Mouse (Mus musculus) myocyte (in vitro differentiated cells): ENCODE results near the gene Meaf6. TPM values are rescaled to one million over a fixed set of nuclear protein-coding genes. Genes with fewer than 3 reads are reported as not detected.

Source experiments
- H3K27me3 ChIP-seq: one replicate; pipeline ENCODE4 v1.6.1; 2011; ENCODE audit not compliant: control insufficient read depth, insufficient read depth, insufficient read length
- H3K36me3 ChIP-seq: one replicate; pipeline ENCODE4 v1.6.1; 2011; ENCODE audit not compliant: control insufficient read depth, insufficient read depth
- H3K4me2 ChIP-seq: one replicate; pipeline ENCODE4 v1.6.1; 2011; ENCODE audit warnings: low read depth, control low read depth
- H3K4me3 ChIP-seq: one replicate; pipeline ENCODE4 v1.5.1; 2011; ENCODE audit warnings: mild to moderate bottlenecking, control low read depth, moderate library complexity
- H3K79me2 ChIP-seq: one replicate; pipeline ENCODE4 v1.6.1; 2011; ENCODE audit not compliant: control insufficient read depth, insufficient read depth
- H3ac ChIP-seq: one replicate; pipeline ENCODE4 v1.6.1; 2011; ENCODE audit not compliant: control insufficient read depth, insufficient read length
- CEBPB ChIP-seq: IDR thresholded peaks from 2 replicates; pipeline ENCODE4 v1.6.1; 2011; ENCODE audit warnings: mild to moderate bottlenecking, moderate library complexity; ENCODE audit not compliant: poor library complexity, insufficient read depth, severe bottlenecking
- E2F4 ChIP-seq: IDR thresholded peaks from one replicate; pipeline ENCODE4 v1.6.1; 2011; ENCODE audit warnings: mild to moderate bottlenecking, control low read depth, moderate library complexity; ENCODE audit not compliant: insufficient read depth
- MAX ChIP-seq: IDR thresholded peaks from one replicate; pipeline ENCODE4 v1.6.1; 2011; ENCODE audit warnings: low read depth, mild to moderate bottlenecking, control low read depth
- MYOD1 ChIP-seq, 3 experiments: IDR thresholded peaks; one replicate each; pipeline ENCODE4 v1.6.1; 2011; ENCODE audit warnings: control low read depth in 2 of 3, low read depth in 2 of 3, mild to moderate bottlenecking in 2 of 3, moderate library complexity in 1 of 3; ENCODE audit not compliant: insufficient read length in 2 of 3, control insufficient read depth in 1 of 3
- MYOG ChIP-seq, 3 experiments: IDR thresholded peaks; one replicate each; pipeline ENCODE4 v1.6.1; 2011; ENCODE audit warnings: control low read depth in 2 of 3, low read depth in 2 of 3, mild to moderate bottlenecking in 2 of 3; ENCODE audit not compliant: insufficient read length in 2 of 3, control insufficient read depth in 1 of 3, insufficient read depth in 1 of 3
- POLR2A ChIP-seq: IDR thresholded peaks from one replicate; pipeline ENCODE4 v1.6.1; 2011; ENCODE audit warnings: low read depth, mild to moderate bottlenecking, control low read depth, moderate library complexity; ENCODE audit not compliant: insufficient read length
- POLR2AphosphoS2 ChIP-seq: IDR thresholded peaks from one replicate; pipeline ENCODE4 v1.6.1; 2011; ENCODE audit warnings: low read depth, control low read depth; ENCODE audit not compliant: insufficient read length
- REST ChIP-seq: IDR thresholded peaks from one replicate; pipeline ENCODE4 v1.6.1; 2011; ENCODE audit warnings: mild to moderate bottlenecking, control low read depth, moderate library complexity; ENCODE audit not compliant: insufficient read depth, insufficient read length
- SRF ChIP-seq: IDR thresholded peaks from one replicate; pipeline ENCODE4 v1.6.1; 2011; ENCODE audit warnings: low read depth; ENCODE audit not compliant: control insufficient read depth, insufficient read length
- TCF12 ChIP-seq: IDR thresholded peaks from one replicate; pipeline ENCODE4 v1.6.1; 2011; ENCODE audit warnings: mild to moderate bottlenecking, control low read depth; ENCODE audit not compliant: poor library complexity, insufficient read depth, severe bottlenecking
- TCF3 ChIP-seq: IDR thresholded peaks from one replicate; pipeline ENCODE4 v1.6.1; 2011; ENCODE audit warnings: low read depth, control low read depth; ENCODE audit not compliant: insufficient read length
- USF1 ChIP-seq: IDR thresholded peaks from one replicate; pipeline ENCODE4 v1.6.1; 2011; ENCODE audit warnings: low read depth, mild to moderate bottlenecking, control low read depth, moderate library complexity
- polyA plus RNA-seq: library from polyadenylated mRNA; unstranded; fragments of >200 nt; fragmentation: generic; extraction: Trizol; gene quantifications from one replicate; pipeline ENCODE4 v1.2.1, GENCODE M21; 2012; ENCODE audit warnings: missing spikeins

Meaf6 gene
- polyA plus RNA-seq, 1 experiment, result 19.3 TPM

DNA sequence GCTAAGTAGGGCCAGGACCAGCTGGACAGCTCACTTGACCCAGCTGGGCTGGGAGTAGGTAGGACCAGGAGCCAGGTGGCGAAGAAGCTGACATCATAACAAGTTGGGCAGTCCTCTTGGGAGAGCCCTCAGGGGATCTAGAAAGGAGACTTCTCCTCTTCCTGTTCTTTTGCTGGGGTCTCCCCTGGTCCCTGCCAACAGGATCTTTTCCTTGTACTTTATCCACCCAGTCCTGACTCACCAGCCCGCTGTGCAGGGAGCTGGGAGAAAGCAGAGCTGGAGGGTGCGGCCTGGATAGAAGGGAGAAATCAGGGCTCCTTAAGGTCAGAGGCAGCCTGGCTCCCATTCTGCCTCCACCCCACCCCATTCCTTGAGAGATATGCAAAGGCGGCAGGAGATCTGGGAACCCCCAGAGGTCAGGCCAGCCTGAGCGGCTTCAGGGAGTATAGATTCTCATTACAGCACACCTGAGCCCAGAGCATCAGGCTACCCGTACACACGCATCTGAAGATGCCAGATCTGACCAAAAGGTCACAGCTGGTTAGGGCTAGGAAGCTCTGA, 40.5 kb downstream of the Meaf6 start:
- peaks cover 4% of the 10 kb centered on the region for H3K36me3 ChIP-seq
- peak overlapping the region; percentile 99 for H3K4me2 ChIP-seq
- H3ac ChIP-seq, result peak overlapping the region; percentile 2
- TF ChIP-seq TCF3 (no peak), MYOD1 (IDR thresholded peaks at IDR 0.05; ENCODE audit: control insufficient read depth in 1 of 3, insufficient read length in 2 of 3, low read depth in 2 of 3) (peak in 1 of 3 experiments; percentile 11), CEBPB (no peak), POLR2A (peak; percentile 13)
- peak overlapping the region; percentile 91 for H3K4me3 ChIP-seq
- H3K79me2 ChIP-seq, result peaks cover 52% of the 10 kb centered on the region
- no peaks in the 10 kb centered on the region for H3K27me3 ChIP-seq

GRCm38 (mm10) chr4:125126186-125126585, 41.3 kb downstream of the Meaf6 start:
- H3K79me2 ChIP-seq, result peaks cover 45% of the 10 kb centered on the region
- TF ChIP-seq SRF (no peak), USF1 (no peak), POLR2A (no peak), MAX (no peak), CEBPB (no peak), MYOD1 (IDR thresholded peaks at IDR 0.05; ENCODE audit: control insufficient read depth in 1 of 3, insufficient read length in 2 of 3, low read depth in 2 of 3) (no peak), REST (no peak), POLR2AphosphoS2 (no peak), MYOG (IDR thresholded peaks at IDR 0.05; ENCODE audit: control insufficient read depth in 1 of 3, insufficient read depth in 1 of 3, insufficient read length in 2 of 3, low read depth in 2 of 3) (no peak), TCF12 (no peak), E2F4 (no peak), TCF3 (no peak)
- no peaks in the 10 kb centered on the region for H3K27me3 ChIP-seq
- H3K4me2 ChIP-seq, result peak overlapping the region; percentile 99
- peak overlapping the region; percentile 91 for H3K4me3 ChIP-seq
- peak overlapping the region; percentile 36 for H3ac ChIP-seq
- H3K36me3 ChIP-seq, result no peaks in the 10 kb centered on the region

- no peak for TF ChIP-seq USF1
- no peak for TF ChIP-seq SRF
- peak; percentile 11 for TF ChIP-seq POLR2A
- Histone ChIP-seq H3K4me2 (peak overlapping the region; percentile 99), H3K36me3 (no peaks in the 10 kb centered on the region), H3ac (peak overlapping the region; percentile 36), H3K27me3 (no peaks in the 10 kb centered on the region), H3K79me2 (peaks cover 39% of the 10 kb centered on the region), H3K4me3 (peak overlapping the region; percentile 91)
These were observed 41.8 kb downstream of the Meaf6 start for GRCm38 (mm10) chr4:125126761-125127160.

DNA sequence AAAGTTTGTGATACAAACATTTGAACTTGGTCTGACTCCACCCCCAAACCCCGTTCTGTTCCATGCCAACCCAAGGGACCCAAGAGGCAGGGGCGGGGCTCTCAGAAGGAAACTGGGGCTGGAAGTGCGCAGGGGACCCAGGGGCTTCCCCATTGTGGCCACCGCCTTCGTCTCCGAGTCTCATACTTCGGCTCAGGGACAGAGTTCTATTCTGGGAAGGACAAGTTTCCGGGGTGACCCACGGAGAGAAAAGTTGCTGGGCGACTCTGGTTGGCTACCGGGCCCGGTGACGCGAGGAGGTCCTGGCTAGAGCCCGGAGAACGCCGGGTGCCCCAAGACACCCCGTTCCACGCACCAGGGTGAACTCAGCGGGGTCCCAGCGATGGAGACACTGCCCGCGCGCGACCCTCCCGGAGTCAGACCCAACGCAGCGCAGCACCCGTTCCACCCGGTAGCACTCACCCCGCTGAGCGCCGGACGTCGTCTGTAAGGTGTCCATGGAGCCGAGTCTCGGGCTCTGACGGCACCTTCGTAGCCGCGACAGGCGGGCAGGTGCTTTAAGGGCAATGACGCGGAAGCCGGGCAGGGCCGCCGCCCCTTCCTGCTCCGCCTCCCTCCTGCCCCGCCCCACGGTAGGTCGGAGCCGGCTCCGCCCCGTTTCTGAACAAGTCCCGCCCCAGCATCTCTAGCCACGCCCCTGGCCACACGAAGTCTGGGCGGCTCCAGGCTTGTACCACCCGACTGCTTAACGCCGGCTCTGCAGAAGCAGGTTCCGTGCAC, 42.6 kb downstream of the Meaf6 start, which contains the start of gene Zc3h12a:
Gene Zc3h12a, minus strand, starts transcription at position 536 of the 780 bp plus-strand sequence.
- H3K79me2 ChIP-seq, result peaks cover 35% of the 10 kb centered on the region
- H3K4me3 ChIP-seq, result peak within 1 kb of the TSS; percentile 91
- H3K4me2 ChIP-seq, result peak within 1 kb of the TSS; percentile 99

GRCm38 (mm10) chr4:125131493-125131892, 46.6 kb downstream of the Meaf6 start:
- no peak overlapping the region for H3K4me3 ChIP-seq
- no peaks in the 10 kb centered on the region for H3K36me3 ChIP-seq
- TF ChIP-seq USF1 (no peak), TCF12 (no peak), REST (peak; percentile 60), POLR2AphosphoS2 (no peak), SRF (no peak), TCF3 (no peak), POLR2A (peak; percentile 29), CEBPB (no peak), E2F4 (no peak), MYOD1 (IDR thresholded peaks at IDR 0.05; ENCODE audit: control insufficient read depth in 1 of 3, insufficient read length in 2 of 3, low read depth in 2 of 3) (peak in 2 of 3 experiments; percentile 78 to 92), MAX (no peak), MYOG (IDR thresholded peaks at IDR 0.05; ENCODE audit: control insufficient read depth in 1 of 3, insufficient read depth in 1 of 3, insufficient read length in 2 of 3, low read depth in 2 of 3) (peak in 2 of 3 experiments; percentile 49 to 78)
- peaks cover 10% of the 10 kb centered on the region for H3K79me2 ChIP-seq
- no peak overlapping the region for H3ac ChIP-seq
- H3K27me3 ChIP-seq, result no peaks in the 10 kb centered on the region
- peak overlapping the region; percentile 66 for H3K4me2 ChIP-seq

More for the DNA sequence above, 42.6 kb downstream of the Meaf6 start, which contains the start of gene Zc3h12a:
- H3ac ChIP-seq, result peak within 1 kb of the TSS; percentile 36
- no peaks in the 10 kb centered on the region for H3K36me3 ChIP-seq
- peak in 2 of 3 experiments; percentile 32 to 67 for TF ChIP-seq MYOD1 (IDR thresholded peaks at IDR 0.05; ENCODE audit: control insufficient read depth in 1 of 3, insufficient read length in 2 of 3, low read depth in 2 of 3)
- TF ChIP-seq POLR2AphosphoS2, result peak; percentile 86
- TF ChIP-seq USF1, result no peak
- peak; percentile 81 for TF ChIP-seq POLR2A
- TF ChIP-seq TCF12, result no peak
- TF ChIP-seq MYOG (IDR thresholded peaks at IDR 0.05; ENCODE audit: control insufficient read depth in 1 of 3, insufficient read depth in 1 of 3, insufficient read length in 2 of 3, low read depth in 2 of 3), result peak in 1 of 3 experiments; percentile 57
- peak; percentile 23 for TF ChIP-seq SRF
- no peak for TF ChIP-seq REST
- TF ChIP-seq MAX, result no peak
- no peak for TF ChIP-seq E2F4
- no peaks in the 10 kb centered on the region for H3K27me3 ChIP-seq
